Mouse (Mus musculus) erythroblast, adult 5-6 weeks (primary cell): ENCODE measurements around the gene Gtpbp1. TPM values are rescaled to one million over a fixed set of nuclear protein-coding genes. Genes with fewer than 3 reads are reported as not detected.
A peak's percentile ranks its signal among the peaks of the same experiment; 100 is the strongest.
"Not testable (repeated sequence)": the region's sequence is repeated elsewhere in the genome, so short reads cannot be mapped to it uniquely, and the experiment has no call there.

Experiments
- ATAC-seq: replicated peaks from 2 replicates; pipeline ENCODE4 v1.8.0; 2016; ENCODE audit warnings: moderate number of reproducible peaks, mild to moderate bottlenecking, moderate TSS enrichment, inconsistent platforms; ENCODE audit not compliant: poor library complexity, low FRiP score, severe bottlenecking
- total RNA-seq, 2 experiments: library from RNA; stranded (forward) in 1 of 2; stranded (reverse) in 1 of 2; fragments of 150-400 nt in 1 of 2; fragments of 200-764, 138-1000 nt in 1 of 2; gene quantifications; 2 replicates each; pipeline versions ENCODE4 v1.2.3 to v1.2.4; 2015 to 2017; ENCODE audit warnings: low replicate concordance in 2 of 2

Gene Gtpbp1
- 14.4 and 35.2 TPM in 2 replicates for total RNA-seq (2015; ENCODE audit: low replicate concordance)
- 23.6 and 31.2 TPM in 2 replicates for total RNA-seq (2017; ENCODE audit: low replicate concordance)

GRCm38 (mm10) chr15:79690426-79691022 lies at the start of gene Gtpbp1:
Gene Gtpbp1, plus strand, starts transcription at chr15:79690845.
- peak; percentile 70 for ATAC-seq

- ATAC-seq: no peak
Observed at GRCm38 (mm10) chr15:79641135-79641817, 49.4 kb upstream of the Gtpbp1 start.

GRCm38 (mm10) chr15:79645483-79645882 lies 45.2 kb upstream of the Gtpbp1 start:
- ATAC-seq: no peak

GRCm38 (mm10) chr15:79648130-79648529 lies 42.5 kb upstream of the Gtpbp1 start:
- no peak for ATAC-seq

- peak; percentile 70 for ATAC-seq
Observed at GRCm38 (mm10) chr15:79650569-79650968, 40.1 kb upstream of the Gtpbp1 start.

GRCm38 (mm10) chr15:79651481-79651880 lies 39.2 kb upstream of the Gtpbp1 start:
- 0 out of 2 replicates have a peak, but pooled peaks have one; percentile 16 for ATAC-seq

- ATAC-seq: no peak
Observed at GRCm38 (mm10) chr15:79656451-79656850, 34.2 kb upstream of the Gtpbp1 start.

GRCm38 (mm10) chr15:79657837-79658530 lies 32.7 kb upstream of the Gtpbp1 start:
- ATAC-seq: peak; percentile 70

GRCm38 (mm10) chr15:79658531-79659375 lies 31.9 kb upstream of the Gtpbp1 start, which contains the start of the genes Fam227a and Cby1:
Gene Fam227a, minus strand, starts transcription at chr15:79658956.
Gene Cby1, plus strand, starts transcription at chr15:79659199.
- ATAC-seq: peak; percentile 90

GRCm38 (mm10) chr15:79661852-79662251 lies 28.8 kb upstream of the Gtpbp1 start:
- no peak for ATAC-seq

- no peak for ATAC-seq
Observed at GRCm38 (mm10) chr15:79664666-79665065, 26.0 kb upstream of the Gtpbp1 start.

- no peak for ATAC-seq
Observed at GRCm38 (mm10) chr15:79669195-79669594, 21.4 kb upstream of the Gtpbp1 start.

- ATAC-seq: peak; percentile 99
Observed at GRCm38 (mm10) chr15:79670249-79670971, 20.2 kb upstream of the Gtpbp1 start, which contains the start of gene Tomm22. Gene Tomm22, plus strand, starts transcription at chr15:79670861.

- ATAC-seq: peak; percentile 61
Observed at GRCm38 (mm10) chr15:79670972-79671299, 19.7 kb upstream of the Gtpbp1 start.

GRCm38 (mm10) chr15:79671828-79672348 lies 18.8 kb upstream of the Gtpbp1 start:
- not testable (repeated sequence) for ATAC-seq

- ATAC-seq: no peak
Observed at GRCm38 (mm10) chr15:79677936-79678335, 12.7 kb upstream of the Gtpbp1 start.

GRCm38 (mm10) chr15:79681973-79682372 lies 8.7 kb upstream of the Gtpbp1 start:
- ATAC-seq: peak; percentile 56

GRCm38 (mm10) chr15:79683146-79683545 lies 7.5 kb upstream of the Gtpbp1 start:
- ATAC-seq: no peak
